Mouse (Mus musculus): Measurements from ENCODE around the gene Bcat1. TPM values are rescaled to one million over a fixed set of nuclear protein-coding genes. Genes with fewer than 3 reads are reported as not detected.

Gene Bcat1
- polyA plus RNA-seq, 1 experiment from 2014 or later = 10.9 TPM

Other genes starting within 250 kb of the Bcat1 start
- gene Lrmp, start 39.5 kb upstream of the Bcat1 start, polyA plus RNA-seq (2014; fragmentation: Nextera tagmentation; extraction: Ambion mirVana) = 6.2 and 6.5 TPM in 2 replicates
- gene Casc1, start 134.8 kb upstream of the Bcat1 start, polyA plus RNA-seq (2014; fragmentation: Nextera tagmentation; extraction: Ambion mirVana) = 0.73 and 0.74 TPM in 2 replicates
- 30.3 and 34.6 TPM in 2 replicates for gene Etfrf1, start 134.9 kb upstream of the Bcat1 start, polyA plus RNA-seq (2014; fragmentation: Nextera tagmentation; extraction: Ambion mirVana)
- 81.1 and 87.9 TPM in 2 replicates for gene Kras, start 174.1 kb upstream of the Bcat1 start, polyA plus RNA-seq (2014; fragmentation: Nextera tagmentation; extraction: Ambion mirVana)